Mouse (Mus musculus) myocyte (in vitro differentiated cells): ENCODE measurements around the gene Zfp277.

Source experiments
- MAX ChIP-seq: IDR thresholded peaks from one replicate; pipeline ENCODE4 v1.6.1; 2011; ENCODE audit warnings: low read depth, mild to moderate bottlenecking, control low read depth
- MYOD1 ChIP-seq, 3 experiments: IDR thresholded peaks; one replicate each; pipeline ENCODE4 v1.6.1; 2011; ENCODE audit warnings: control low read depth in 2 of 3, low read depth in 2 of 3, mild to moderate bottlenecking in 2 of 3, moderate library complexity in 1 of 3; ENCODE audit not compliant: insufficient read length in 2 of 3, control insufficient read depth in 1 of 3
- MYOG ChIP-seq, 3 experiments: IDR thresholded peaks; one replicate each; pipeline ENCODE4 v1.6.1; 2011; ENCODE audit warnings: control low read depth in 2 of 3, low read depth in 2 of 3, mild to moderate bottlenecking in 2 of 3; ENCODE audit not compliant: insufficient read length in 2 of 3, control insufficient read depth in 1 of 3, insufficient read depth in 1 of 3
- POLR2A ChIP-seq: IDR thresholded peaks from one replicate; pipeline ENCODE4 v1.6.1; 2011; ENCODE audit warnings: low read depth, mild to moderate bottlenecking, control low read depth, moderate library complexity; ENCODE audit not compliant: insufficient read length
- POLR2AphosphoS2 ChIP-seq: IDR thresholded peaks from one replicate; pipeline ENCODE4 v1.6.1; 2011; ENCODE audit warnings: low read depth, control low read depth; ENCODE audit not compliant: insufficient read length
- REST ChIP-seq: IDR thresholded peaks from one replicate; pipeline ENCODE4 v1.6.1; 2011; ENCODE audit warnings: mild to moderate bottlenecking, control low read depth, moderate library complexity; ENCODE audit not compliant: insufficient read depth, insufficient read length
- SRF ChIP-seq: IDR thresholded peaks from one replicate; pipeline ENCODE4 v1.6.1; 2011; ENCODE audit warnings: low read depth; ENCODE audit not compliant: control insufficient read depth, insufficient read length
- TCF12 ChIP-seq: IDR thresholded peaks from one replicate; pipeline ENCODE4 v1.6.1; 2011; ENCODE audit warnings: mild to moderate bottlenecking, control low read depth; ENCODE audit not compliant: poor library complexity, insufficient read depth, severe bottlenecking
- USF1 ChIP-seq: IDR thresholded peaks from one replicate; pipeline ENCODE4 v1.6.1; 2011; ENCODE audit warnings: low read depth, mild to moderate bottlenecking, control low read depth, moderate library complexity

DNA sequence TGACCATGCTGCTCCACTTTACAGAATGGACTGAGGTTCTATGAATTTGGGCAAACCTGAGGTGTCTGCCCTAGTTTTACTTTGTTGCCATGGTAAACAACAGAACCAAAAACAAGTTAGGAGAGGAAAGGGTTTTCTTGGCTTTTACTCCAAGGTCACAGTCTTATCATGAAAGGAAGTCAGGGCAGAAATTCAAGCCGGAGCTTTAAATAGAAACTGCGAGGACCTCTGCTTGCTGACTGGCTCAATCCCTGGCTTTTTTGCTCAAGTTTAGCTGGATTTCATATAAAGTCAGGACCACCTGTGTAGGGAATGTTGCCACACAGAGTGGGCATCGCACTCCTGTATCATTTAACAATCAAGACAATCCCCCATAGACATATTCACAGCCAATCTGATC lies 147.1 kb downstream of the Zfp277 start:
- TF ChIP-seq POLR2A: no peak
- no peak for TF ChIP-seq MYOD1 (IDR thresholded peaks at IDR 0.05; ENCODE audit: control insufficient read depth in 1 of 3, insufficient read length in 2 of 3, low read depth in 2 of 3)
- TF ChIP-seq SRF: no peak
- TF ChIP-seq POLR2AphosphoS2: no peak
- TF ChIP-seq MAX: no peak
- no peak for TF ChIP-seq TCF12
- TF ChIP-seq REST: no peak
- no peak for TF ChIP-seq USF1
- no peak for TF ChIP-seq MYOG (IDR thresholded peaks at IDR 0.05; ENCODE audit: control insufficient read depth in 1 of 3, insufficient read depth in 1 of 3, insufficient read length in 2 of 3, low read depth in 2 of 3)
